Mouse (Mus musculus): Measurements from ENCODE around the gene Gm49333.
"Not testable (repeated sequence)": the region's sequence is repeated elsewhere in the genome, so short reads cannot be mapped to it uniquely, and the experiment has no call there.

Gm49333 gene

GRCm38 (mm10) chr16:20623211-20623610 lies 11.8 kb downstream of the Gm49333 start:
- no peak for DNase-seq (ENCODE audit: extremely low spot score, low read depth, low spot score)

DNA sequence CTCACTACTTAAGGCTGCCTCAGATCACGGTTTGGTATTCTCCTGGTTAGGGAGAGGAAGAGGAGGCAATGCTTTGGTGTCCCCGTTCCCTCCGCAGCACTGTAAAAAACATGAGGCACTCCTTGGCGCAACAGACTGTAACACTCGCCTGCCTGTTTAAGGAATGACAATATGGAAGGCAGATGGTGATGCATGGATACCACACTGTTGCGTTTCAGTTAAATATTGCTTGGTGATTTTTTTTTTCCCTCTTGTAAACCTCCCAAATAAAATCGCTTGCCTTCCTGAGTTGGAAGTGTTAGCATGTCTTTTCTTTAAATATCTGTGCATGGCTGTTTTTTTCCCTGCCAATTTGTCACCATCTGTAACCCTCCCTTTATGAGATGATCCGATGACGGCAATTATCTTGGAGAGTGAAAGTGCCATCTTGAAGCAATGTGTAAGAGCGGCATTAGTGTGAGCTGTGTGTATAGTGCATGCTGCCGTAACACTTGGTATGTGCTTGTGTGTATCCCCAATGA lies 17.5 kb downstream of the Gm49333 start:
- no peak for DNase-seq (ENCODE audit: extremely low spot score, low read depth, low spot score)

- DNase-seq (ENCODE audit: extremely low spot score, low read depth, low spot score) = no peak
These were observed 18.6 kb downstream of the Gm49333 start, which contains the start of gene Ece2 for GRCm38 (mm10) chr16:20629731-20630634. Gene Ece2, plus strand, starts transcription at chr16:20629828.

- DNase-seq (ENCODE audit: extremely low spot score, low read depth, low spot score) = no peak
These were observed 26.0 kb downstream of the Gm49333 start for GRCm38 (mm10) chr16:20637410-20637809.

GRCm38 (mm10) chr16:20638367-20638766 lies 27.0 kb downstream of the Gm49333 start:
- no peak for DNase-seq (ENCODE audit: extremely low spot score, low read depth, low spot score)

GRCm38 (mm10) chr16:20642161-20642560 lies 30.8 kb downstream of the Gm49333 start:
- no peak for DNase-seq (ENCODE audit: extremely low spot score, low read depth, low spot score)

DNA sequence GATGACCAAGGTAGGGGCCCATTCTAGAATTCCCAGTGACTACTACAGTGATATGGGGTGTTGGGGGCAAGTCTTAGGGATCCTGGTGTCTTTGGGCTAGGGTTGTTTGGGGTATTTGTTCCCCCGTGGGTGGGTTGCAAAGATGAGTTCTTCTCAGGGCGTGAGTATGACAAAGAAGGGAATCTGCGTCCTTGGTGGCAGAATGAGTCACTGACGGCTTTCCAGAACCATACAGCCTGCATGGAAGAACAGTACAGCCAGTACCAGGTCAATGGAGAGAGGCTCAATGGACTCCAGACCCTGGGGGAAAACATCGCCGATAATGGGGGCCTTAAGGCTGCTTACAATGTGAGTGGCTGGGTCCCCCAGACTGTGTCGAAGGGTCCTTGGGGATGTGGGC lies 32.5 kb downstream of the Gm49333 start:
- no peak for DNase-seq (ENCODE audit: extremely low spot score, low read depth, low spot score)

DNA sequence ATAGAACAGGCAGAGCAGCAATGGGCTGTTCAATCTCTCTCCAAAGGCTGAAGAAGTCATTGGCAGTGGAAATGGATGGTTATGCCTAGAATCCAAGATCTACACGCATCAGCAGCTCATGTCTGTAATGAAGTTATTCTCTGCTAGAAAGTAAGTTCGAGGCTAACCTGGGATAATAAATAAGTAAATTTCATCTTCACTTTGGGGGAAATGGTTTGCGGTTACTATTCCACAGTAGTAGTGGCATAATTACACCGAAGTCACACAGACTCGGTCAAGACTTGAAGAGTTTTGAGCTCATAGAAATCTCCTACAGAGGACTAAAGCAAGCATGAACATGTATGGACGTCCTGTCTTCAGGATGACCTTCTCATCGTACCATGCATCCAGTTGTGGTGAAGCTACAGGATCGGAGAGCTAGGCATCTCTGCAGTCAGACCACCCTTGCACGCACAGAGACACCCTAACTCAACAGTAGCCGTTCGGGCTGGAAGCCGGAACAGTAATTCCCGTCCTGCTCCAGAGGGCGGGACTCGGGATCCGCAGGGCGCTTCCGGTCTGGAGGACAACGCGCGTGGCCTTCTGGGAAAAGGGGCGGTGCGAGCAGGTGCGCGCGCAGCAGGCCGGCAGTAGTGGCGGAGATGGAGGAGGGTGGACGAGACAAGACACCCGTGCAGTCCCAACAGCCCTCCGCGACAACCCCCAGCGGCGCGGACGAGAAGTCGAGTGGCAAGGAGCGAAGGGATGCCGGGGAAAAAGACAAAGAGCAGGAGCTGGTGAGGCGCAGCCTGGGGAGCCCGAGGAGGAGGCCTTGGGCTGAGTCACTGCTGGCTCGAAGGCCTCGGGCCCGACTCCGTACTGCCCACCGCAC lies 39.9 kb downstream of the Gm49333 start, which contains the start of gene Psmd2:
Psmd2 (plus strand) TSS at position 577 of the 871 bp plus-strand sequence.
- DNase-seq (ENCODE audit: extremely low spot score, low read depth, low spot score) = peak; percentile 72

DNA sequence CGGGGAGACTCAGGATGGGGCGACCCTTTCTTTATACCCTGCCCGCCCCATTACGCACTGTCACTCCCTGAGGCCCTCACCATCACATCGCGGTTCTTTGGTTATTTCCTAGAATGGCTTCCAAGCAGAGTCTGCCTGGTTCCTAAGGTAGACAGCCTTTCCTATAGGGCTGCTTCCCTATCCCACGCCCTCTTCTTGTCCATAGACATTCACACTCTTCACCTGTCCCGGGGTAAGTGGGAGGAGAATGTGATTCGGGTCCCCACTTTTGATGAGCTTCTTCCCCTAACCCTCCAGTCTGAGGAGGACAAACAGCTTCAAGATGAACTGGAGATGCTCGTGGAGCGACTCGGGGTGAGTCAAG lies 40.5 kb downstream of the Gm49333 start:
- DNase-seq (ENCODE audit: extremely low spot score, low read depth, low spot score) = no peak

- no peak for DNase-seq (ENCODE audit: extremely low spot score, low read depth, low spot score)
These were observed 41.9 kb downstream of the Gm49333 start for GRCm38 (mm10) chr16:20653315-20653714.

DNA sequence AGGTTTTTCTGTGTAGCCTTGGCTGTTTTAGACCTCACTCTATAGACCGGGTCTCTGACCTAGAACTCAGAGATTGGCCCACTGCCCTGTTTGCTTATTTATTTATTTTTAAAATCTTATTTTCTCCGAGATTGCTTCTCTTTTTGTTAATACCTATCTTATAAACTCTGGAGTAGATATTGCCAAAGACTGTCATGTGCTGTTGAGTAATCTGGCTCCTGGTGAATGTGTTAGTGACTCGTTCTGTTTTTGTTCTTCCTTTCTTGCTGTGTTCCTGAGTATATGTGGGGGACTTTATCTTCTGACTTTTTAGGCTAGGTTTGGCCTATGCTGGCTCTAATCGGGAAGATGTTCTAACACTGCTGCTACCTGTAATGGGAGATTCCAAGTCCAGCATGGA lies 46.3 kb downstream of the Gm49333 start:
- DNase-seq (ENCODE audit: extremely low spot score, low read depth, low spot score) = no peak

DNA sequence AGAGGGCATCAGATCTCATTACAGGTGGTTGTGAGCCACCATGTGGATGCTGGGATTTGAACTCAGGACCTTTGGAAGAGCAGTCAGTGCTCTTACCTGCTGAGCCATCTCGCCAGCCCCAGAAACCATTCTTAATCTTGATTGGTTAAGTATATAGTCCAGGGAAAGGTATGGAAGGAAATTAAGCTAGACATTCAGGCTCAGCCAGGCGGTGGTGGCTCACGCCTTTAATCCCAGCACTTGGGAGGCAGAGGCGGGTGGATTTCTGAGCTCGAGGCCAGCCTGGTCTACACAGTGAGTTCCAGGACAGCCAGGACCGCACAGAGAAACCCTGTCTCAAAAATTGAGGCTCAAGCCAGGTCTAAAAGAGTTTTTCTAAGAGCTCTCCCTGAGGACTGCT lies 56.6 kb downstream of the Gm49333 start, which contains the start of gene Eif4g1:
Eif4g1 (plus strand) TSS at position 301 of the 400 bp plus-strand sequence.
- DNase-seq (ENCODE audit: extremely low spot score, low read depth, low spot score) = not testable (repeated sequence)

GRCm38 (mm10) chr16:20670291-20670690 lies 58.9 kb downstream of the Gm49333 start:
- DNase-seq (ENCODE audit: extremely low spot score, low read depth, low spot score) = no peak

DNA sequence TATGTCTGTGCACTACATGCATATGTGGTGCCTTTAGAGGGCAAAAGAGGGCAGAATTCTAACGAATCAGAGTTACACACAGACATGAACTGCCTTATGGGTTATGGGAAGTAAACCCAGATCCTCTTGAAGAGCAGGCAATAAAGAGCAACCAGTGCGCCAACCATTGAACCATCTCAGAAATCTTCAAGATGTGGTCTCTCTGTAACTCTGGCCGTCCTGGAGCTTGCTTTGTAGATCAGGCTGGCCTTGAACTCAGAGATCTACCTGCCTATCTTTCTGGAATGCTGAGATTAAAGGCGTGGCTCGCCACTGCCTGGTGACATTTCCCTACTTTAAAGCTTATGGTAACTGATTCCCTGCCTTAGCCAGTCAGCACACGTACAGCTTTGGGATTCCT lies 60.5 kb downstream of the Gm49333 start:
- DNase-seq (ENCODE audit: extremely low spot score, low read depth, low spot score) = no peak

DNA sequence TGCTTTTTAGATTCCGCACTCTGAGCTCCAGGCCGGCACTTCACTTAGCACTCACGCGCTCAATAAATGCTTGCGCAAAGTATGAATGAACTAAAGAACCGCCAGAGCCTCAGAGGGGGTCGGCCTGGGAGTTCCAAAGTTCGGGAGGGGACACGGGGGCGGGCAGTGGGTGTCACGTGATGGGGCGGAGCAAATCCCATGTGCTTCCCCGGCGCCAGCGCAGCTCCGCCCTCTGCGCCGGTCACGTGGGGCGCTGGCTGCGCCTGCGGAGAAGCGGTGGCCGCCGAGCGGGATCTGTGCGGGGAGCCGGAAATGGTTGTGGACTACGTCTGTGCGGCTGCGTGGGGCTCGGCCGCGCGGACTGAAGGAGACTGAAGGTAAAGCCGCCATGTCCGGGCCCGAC lies 61.1 kb downstream of the Gm49333 start:
- DNase-seq (ENCODE audit: extremely low spot score, low read depth, low spot score) = peak; percentile 75

DNA sequence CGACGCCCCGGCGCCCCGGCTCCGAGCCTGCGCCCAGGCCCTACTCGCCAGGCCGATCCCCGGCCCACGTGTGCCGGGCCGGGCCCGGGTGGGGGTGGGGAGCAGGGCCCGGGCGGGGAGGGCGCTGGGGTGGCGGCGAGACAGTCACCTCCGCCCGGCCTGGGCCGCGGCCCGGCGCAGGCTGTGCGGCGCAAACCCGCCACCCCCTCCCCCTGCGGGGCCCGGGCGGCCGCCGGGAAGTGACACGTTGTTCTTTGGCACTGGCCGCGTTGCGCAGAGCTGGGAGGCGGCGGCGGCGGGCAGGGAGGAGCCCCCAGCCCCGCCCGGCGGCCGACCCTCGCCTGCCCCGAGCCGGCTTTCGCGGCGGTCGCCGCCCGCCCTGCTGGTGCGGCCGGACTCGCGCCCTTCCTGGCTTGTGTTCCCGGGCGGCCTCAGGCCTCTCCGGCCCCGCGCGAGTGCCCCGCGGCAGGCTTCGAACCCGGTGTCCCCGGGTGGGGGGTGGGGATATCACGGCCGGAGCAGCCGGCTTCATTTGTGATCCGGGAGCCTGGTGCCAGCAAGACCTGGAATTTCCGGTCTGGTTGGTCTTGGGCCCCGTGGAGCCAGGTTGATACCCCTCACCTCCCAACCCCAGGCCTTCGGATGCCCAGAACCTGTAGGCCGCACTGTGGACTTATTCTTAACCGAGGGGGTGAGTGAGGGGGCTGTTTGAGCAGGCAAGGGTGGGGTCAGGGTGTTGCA lies 61.7 kb downstream of the Gm49333 start:
- DNase-seq (ENCODE audit: extremely low spot score, low read depth, low spot score) = no peak

GRCm38 (mm10) chr16:20673706-20674303 lies 62.4 kb downstream of the Gm49333 start:
- DNase-seq (ENCODE audit: extremely low spot score, low read depth, low spot score) = no peak

DNA sequence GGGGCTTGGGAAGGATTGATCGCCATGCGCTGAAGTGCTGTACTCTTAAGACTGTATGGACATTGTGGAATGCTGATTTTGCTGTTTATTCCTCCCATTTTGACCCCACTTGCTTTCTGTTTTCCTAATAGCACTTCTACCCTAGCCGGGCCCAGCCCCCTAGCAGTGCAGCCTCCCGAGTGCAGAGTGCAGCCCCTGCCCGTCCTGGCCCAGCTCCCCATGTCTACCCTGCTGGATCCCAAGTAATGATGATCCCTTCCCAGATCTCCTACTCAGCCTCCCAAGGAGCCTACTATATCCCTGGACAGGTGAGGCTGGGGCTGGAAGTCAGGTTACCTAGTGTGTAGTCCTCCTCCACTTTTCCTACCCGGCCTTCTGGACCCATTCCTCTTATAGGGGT lies 63.8 kb downstream of the Gm49333 start:
- DNase-seq (ENCODE audit: extremely low spot score, low read depth, low spot score) = no peak

- no peak for DNase-seq (ENCODE audit: extremely low spot score, low read depth, low spot score)
These were observed 65.3 kb downstream of the Gm49333 start for GRCm38 (mm10) chr16:20676702-20677101.

DNA sequence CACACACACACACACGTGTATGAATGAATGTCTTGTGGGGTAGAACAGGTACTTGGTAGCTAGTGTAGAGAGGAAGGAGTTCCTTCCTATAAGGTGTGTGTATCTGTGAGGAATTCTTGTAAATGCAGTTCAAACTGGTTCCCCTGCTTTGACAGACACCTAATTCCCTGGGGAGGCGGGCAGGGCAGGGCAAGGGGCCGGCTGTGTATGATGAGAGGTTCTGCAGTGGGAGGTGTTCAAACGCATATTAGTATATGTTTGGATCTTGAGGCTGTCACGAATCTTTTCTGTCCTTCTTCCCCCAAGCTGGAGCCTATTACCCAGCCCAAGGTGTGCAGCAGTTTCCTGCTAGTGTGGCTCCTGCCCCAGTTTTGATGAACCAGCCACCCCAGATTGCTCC lies 66.0 kb downstream of the Gm49333 start:
- no peak for DNase-seq (ENCODE audit: extremely low spot score, low read depth, low spot score)
